Mouse (Mus musculus) liver, embryonic 14.5 days (tissue): Measurements from ENCODE around the gene Zfp786. TPM values are rescaled to one million over a fixed set of nuclear protein-coding genes. Genes with fewer than 3 reads are reported as not detected.
"Not testable (repeated sequence)": the region's sequence is repeated elsewhere in the genome, so short reads cannot be mapped to it uniquely, and the experiment has no call there.

Source experiments
- ATAC-seq: fragments of 200-750 bp; cut with Nextera tagmentation; 2 replicates; pipeline ENCODE4 v1.8.0; 2017; ENCODE audit warnings: moderate number of reproducible peaks, mild to moderate bottlenecking, moderate library complexity; ENCODE audit not compliant: insufficient read depth
- DNase-seq, 3 experiments: peaks; one replicate each; pipeline ENCODE4 v3.0.0-alpha.2; 2012 to 2013; ENCODE audit warnings: low read depth in 3 of 3, low spot score in 3 of 3
- H3K27ac ChIP-seq: fragments of 300-500 bp; sonication (generic); 2 replicates; pipeline ENCODE4 v1.5.1; 2014; ENCODE audit warnings: moderate library complexity, mild to moderate bottlenecking, control low read depth, inconsistent platforms
- H3K27me3 ChIP-seq: fragments of 300-500 bp; sonication (generic); 2 replicates; pipeline ENCODE4 v1.6.1; 2014; ENCODE audit warnings: mild to moderate bottlenecking, low read length, moderate library complexity; ENCODE audit not compliant: control insufficient read depth, insufficient read depth
- H3K36me3 ChIP-seq: fragments of 300-500 bp; sonication (generic); replicated peaks from 2 replicates; pipeline ENCODE4 v1.6.1; 2014; ENCODE audit warnings: low read depth; ENCODE audit not compliant: control insufficient read depth, insufficient read depth
- H3K4me1 ChIP-seq, 2 experiments: fragments of 200-500 bp in 1 of 2; fragments of 300-500 bp in 1 of 2; sonication (generic) in 1 of 2; replicated peaks; 2 replicates each; pipeline ENCODE4 v1.6.1; 2012 to 2014; ENCODE audit warnings: antibody characterized with exemption in 1 of 2, inconsistent platforms in 1 of 2, low read length in 1 of 2; ENCODE audit not compliant: control insufficient read depth in 2 of 2, insufficient read depth in 2 of 2
- H3K4me2 ChIP-seq: fragments of 300-500 bp; sonication (generic); 2 replicates; pipeline ENCODE4 v1.6.1; 2014; ENCODE audit warnings: low read depth, mild to moderate bottlenecking, control low read depth, moderate library complexity
- H3K4me3 ChIP-seq, 2 experiments: fragments of 200-500 bp in 1 of 2; fragments of 300-500 bp in 1 of 2; sonication (generic) in 1 of 2; 2 replicates each; pipeline ENCODE4 v1.5.1; 2012 to 2014; ENCODE audit warnings: low read depth in 2 of 2, low read length in 2 of 2, mild to moderate bottlenecking in 2 of 2, control low read depth in 1 of 2, inconsistent platforms in 1 of 2, moderate library complexity in 1 of 2; ENCODE audit not compliant: insufficient read depth in 1 of 2
- H3K9ac ChIP-seq: fragments of 300-500 bp; sonication (generic); replicated peaks from 2 replicates; pipeline ENCODE4 v1.6.1; 2014; ENCODE audit warnings: mild to moderate bottlenecking, control low read depth, moderate library complexity
- H3K9me3 ChIP-seq: fragments of 300-500 bp; sonication (generic); 2 replicates; pipeline ENCODE4 v1.6.1; 2016; ENCODE audit warnings: low read length, mixed read lengths; ENCODE audit not compliant: control insufficient read depth
- CTCF ChIP-seq: IDR thresholded peaks from 2 replicates; pipeline ENCODE4 v1.5.1; 2016; ENCODE audit warnings: antibody characterized with exemption, low read depth, control low read depth
- EP300 ChIP-seq: IDR thresholded peaks from 2 replicates; pipeline ENCODE4 v1.6.1; 2016; ENCODE audit warnings: antibody characterized with exemption, low read depth
- WGBS: fragments of 180-500 bp; shearing (Covaris S2); extraction: QIAGEN DNeasy Blood & Tissue Kit; methylation state at CpG from one replicate; pipeline ENCODE4 v1.1.7; 2014; ENCODE audit not compliant: insufficient replicate concordance; 5-methylcytosine and 5-hydroxymethylcytosine counted together
- polyA plus RNA-seq, 2 experiments: library from polyadenylated mRNA; depleted of rRNA in 1 of 2; stranded (reverse) in 1 of 2; unstranded in 1 of 2; fragments of >200 nt; fragmentation: Nextera tagmentation in 1 of 2; extraction: Ambion mirVana in 1 of 2; gene quantifications; 2 replicates each; pipeline versions ENCODE4 v1.2.1 to v1.2.3; 2012 to 2014

Zfp786 gene
- polyA plus RNA-seq, 2 experiments = 0.17 to 0.39 TPM

- peak overlapping the region; percentile 61 for H3K27ac ChIP-seq
- H3K4me2 ChIP-seq = peak overlapping the region; percentile 76
- peak overlapping the region; percentile 84 for H3K9ac ChIP-seq
- no peak for TF ChIP-seq CTCF
- no peak for TF ChIP-seq EP300
- H3K4me1 ChIP-seq = peaks cover 6 to 14% of the 10 kb centered on the region in 2 experiments
- ATAC-seq (no peak), DNase-seq (peak in 1 of 3 experiments; percentile 9)
- H3K4me3 ChIP-seq = peak overlapping the region; percentile 82 to 93
- H3K36me3 ChIP-seq = peaks cover 7% of the 10 kb centered on the region
- no peaks in the 10 kb centered on the region for H3K27me3 ChIP-seq
- H3K9me3 ChIP-seq = no peaks in the 10 kb centered on the region
- under 1% methylated on average over 11 of the region's 11 CpGs for WGBS
Observed at GRCm38 (mm10) chr6:47878133-47878514, 47.5 kb upstream of the Zfp786 start.

- Histone ChIP-seq H3K36me3 (peaks cover 7% of the 10 kb centered on the region), H3K27ac (peak overlapping the region; percentile 61), H3K4me3 (peak overlapping the region; percentile 82 to 93), H3K27me3 (no peaks in the 10 kb centered on the region), H3K9me3 (no peaks in the 10 kb centered on the region), H3K4me1 (peaks cover 6 to 14% of the 10 kb centered on the region in 2 experiments), H3K4me2 (peak overlapping the region; percentile 76), H3K9ac (peak overlapping the region; percentile 84)
- ATAC-seq = peak; percentile 93
- under 1% methylated on average over 65 of the region's 71 CpGs for WGBS
- peak; percentile 67 to 72 (median 69) for DNase-seq
- TF ChIP-seq CTCF = peak; percentile 82
- no peak for TF ChIP-seq EP300
Observed at GRCm38 (mm10) chr6:47877461-47878132, 46.9 kb upstream of the Zfp786 start.

GRCm38 (mm10) chr6:47877058-47877457, 46.4 kb upstream of the Zfp786 start, which contains the start of gene Zfp282:
Zfp282 (plus strand) TSS chr6:47877204.
- 3% methylated on average over 9 of the region's 9 CpGs for WGBS
- Histone ChIP-seq H3K27ac (peak within 1 kb of the TSS; percentile 61), H3K4me1 (peaks cover 6 to 14% of the 10 kb centered on the region in 2 experiments), H3K9ac (peak within 1 kb of the TSS; percentile 84), H3K4me2 (peak within 1 kb of the TSS; percentile 76), H3K9me3 (no peaks in the 10 kb centered on the region), H3K4me3 (peak within 1 kb of the TSS; percentile 82 to 93), H3K27me3 (no peaks in the 10 kb centered on the region), H3K36me3 (peaks cover 7% of the 10 kb centered on the region)
- DNase-seq (no peak), ATAC-seq (no peak)
- TF ChIP-seq CTCF (no peak), EP300 (no peak)

- Histone ChIP-seq H3K9me3 (no peaks in the 10 kb centered on the region), H3K27ac (no peak overlapping the region), H3K27me3 (no peaks in the 10 kb centered on the region), H3K36me3 (no peaks in the 10 kb centered on the region), H3K4me2 (no peak overlapping the region), H3K4me1 (no peaks in the 10 kb centered on the region), H3K4me3 (no peak overlapping the region), H3K9ac (no peak overlapping the region)
- no peak for ATAC-seq
- TF ChIP-seq CTCF (no peak), EP300 (no peak)
- DNase-seq = no peak
- WGBS = 84% methylated on average over 5 of the region's 5 CpGs
Observed at GRCm38 (mm10) chr6:47872266-47872665, 41.6 kb upstream of the Zfp786 start.

GRCm38 (mm10) chr6:47857729-47858128, 27.1 kb upstream of the Zfp786 start:
- not testable (repeated sequence) for H3K4me3 ChIP-seq, H3K9ac ChIP-seq, DNase-seq, H3K9me3 ChIP-seq, H3K27me3 ChIP-seq, H3K27ac ChIP-seq, H3K4me2 ChIP-seq, ATAC-seq, H3K4me1 ChIP-seq, H3K36me3 ChIP-seq
- WGBS = 67% methylated on average over 3 of the region's 3 CpGs
